Mouse (Mus musculus): ENCODE data around the gene Cdkal1.

The Cdkal1 gene

GRCm38 (mm10) chr13:29855281-29856031 is at the start of gene Cdkal1:
Gene Cdkal1, minus strand, starts transcription at chr13:29855674.
- peak; percentile 87 for DNase-seq (ENCODE audit: low read depth, low spot score)

DNA sequence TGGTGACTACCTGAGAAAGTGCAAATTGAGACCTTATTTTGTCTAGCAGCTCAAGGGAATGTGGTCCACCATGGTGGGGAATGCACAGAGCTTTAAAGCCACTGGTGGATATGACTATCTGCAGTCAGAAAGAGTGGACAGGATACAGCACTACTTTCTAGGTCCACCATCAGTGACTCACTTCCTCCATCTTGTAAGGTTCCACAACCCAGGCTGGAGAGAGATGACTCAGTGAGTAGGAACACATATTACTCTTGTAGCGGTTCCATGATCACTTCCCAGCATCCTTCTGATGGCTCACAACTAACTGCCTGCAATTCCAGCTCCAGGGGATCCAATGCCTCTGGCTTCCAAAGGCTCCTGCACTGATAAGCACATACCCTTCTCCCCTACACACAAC is 47.9 kb upstream of the Cdkal1 start:
- DNase-seq (ENCODE audit: low read depth, low spot score) = peak; percentile 73

- DNase-seq (ENCODE audit: low read depth, low spot score) = no peak
These were observed 47.2 kb upstream of the Cdkal1 start for GRCm38 (mm10) chr13:29902676-29903075.

- peak; percentile 64 for DNase-seq (ENCODE audit: low read depth, low spot score)
These were observed 46.2 kb upstream of the Cdkal1 start for GRCm38 (mm10) chr13:29901641-29902040.

GRCm38 (mm10) chr13:29866780-29867179 is 11.3 kb upstream of the Cdkal1 start:
- DNase-seq (ENCODE audit: low read depth, low spot score) = no peak

- no peak for DNase-seq (ENCODE audit: low read depth, low spot score)
These were observed 8.9 kb upstream of the Cdkal1 start for GRCm38 (mm10) chr13:29864331-29864730.

GRCm38 (mm10) chr13:29860087-29860486 is 4.6 kb upstream of the Cdkal1 start:
- no peak for DNase-seq (ENCODE audit: low read depth, low spot score)

DNA sequence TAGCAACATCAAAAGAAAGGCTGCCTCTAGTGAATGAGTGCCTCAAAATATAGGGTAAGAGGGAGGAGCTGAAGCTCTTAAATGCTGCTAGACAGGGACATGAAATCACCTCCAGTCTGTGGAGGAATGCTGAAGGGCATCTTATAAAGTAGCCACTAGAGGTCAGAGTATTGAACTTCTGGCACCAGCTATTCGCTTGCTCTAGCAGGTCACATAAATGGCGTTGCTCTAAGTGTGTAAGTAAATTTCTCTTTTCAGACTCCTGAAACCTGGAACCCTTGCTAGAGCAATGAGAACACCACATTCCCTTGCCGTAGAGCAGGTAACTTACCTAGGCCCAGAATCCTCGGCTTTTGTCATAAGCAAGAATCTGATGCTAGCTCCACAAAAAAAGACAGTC is 2.0 kb upstream of the Cdkal1 start:
- DNase-seq (ENCODE audit: low read depth, low spot score) = peak; percentile 85

DNA sequence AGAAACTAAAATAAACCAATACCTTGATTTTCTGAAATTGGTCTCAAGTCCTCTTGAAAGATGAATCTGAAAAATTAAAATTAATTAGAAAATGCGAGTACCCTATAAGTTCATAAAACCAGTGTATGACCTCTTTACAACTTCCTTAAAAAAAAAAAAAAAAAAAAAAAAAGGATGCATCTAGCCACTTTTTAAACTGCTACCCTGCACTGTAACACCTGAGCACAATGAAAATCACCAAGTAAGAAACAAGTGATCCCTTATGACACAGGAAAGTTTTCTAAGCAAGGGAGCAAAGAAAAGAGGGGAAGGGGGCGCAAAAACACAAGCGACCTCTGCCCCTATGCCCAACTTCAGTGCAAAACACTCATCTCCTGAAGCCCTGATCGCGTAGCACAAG is 598 bp downstream of the Cdkal1 start:
- no peak for DNase-seq (ENCODE audit: low read depth, low spot score)

DNA sequence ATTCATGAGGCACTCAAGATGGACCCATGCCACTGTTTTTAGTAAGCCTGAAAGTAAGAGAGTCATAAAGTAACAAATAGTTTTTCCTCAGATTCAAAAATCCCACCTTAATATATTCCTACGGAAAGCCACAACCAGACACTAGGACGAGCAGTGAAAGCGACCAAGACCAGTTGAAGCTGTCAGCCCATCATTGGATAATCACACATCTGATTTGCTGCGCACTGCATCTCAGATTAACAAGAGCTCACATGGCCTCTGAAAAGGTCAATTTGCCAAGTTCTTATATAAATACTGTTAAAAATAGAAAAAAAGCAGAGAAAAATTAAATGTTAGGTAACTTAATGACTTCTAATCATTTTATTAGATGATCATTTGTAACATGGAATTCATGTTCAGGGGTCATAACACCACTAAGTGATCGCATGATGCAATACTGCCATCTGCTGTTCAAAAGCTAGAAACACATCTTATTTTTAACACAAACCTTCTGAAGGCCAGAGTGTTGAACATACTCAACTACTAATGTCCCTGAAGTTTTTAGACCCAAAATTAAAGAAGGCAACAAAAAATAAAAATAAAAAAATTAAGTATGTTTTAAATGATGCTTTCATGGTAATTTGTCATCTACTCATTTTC is 16.9 kb downstream of the Cdkal1 start:
- peak; percentile 71 for DNase-seq (ENCODE audit: low read depth, low spot score)

GRCm38 (mm10) chr13:29835170-29835569 is 20.3 kb downstream of the Cdkal1 start:
- DNase-seq (ENCODE audit: low read depth, low spot score) = peak; percentile 69

- no peak for DNase-seq (ENCODE audit: low read depth, low spot score)
These were observed 21.7 kb downstream of the Cdkal1 start for GRCm38 (mm10) chr13:29833751-29834150.

DNA sequence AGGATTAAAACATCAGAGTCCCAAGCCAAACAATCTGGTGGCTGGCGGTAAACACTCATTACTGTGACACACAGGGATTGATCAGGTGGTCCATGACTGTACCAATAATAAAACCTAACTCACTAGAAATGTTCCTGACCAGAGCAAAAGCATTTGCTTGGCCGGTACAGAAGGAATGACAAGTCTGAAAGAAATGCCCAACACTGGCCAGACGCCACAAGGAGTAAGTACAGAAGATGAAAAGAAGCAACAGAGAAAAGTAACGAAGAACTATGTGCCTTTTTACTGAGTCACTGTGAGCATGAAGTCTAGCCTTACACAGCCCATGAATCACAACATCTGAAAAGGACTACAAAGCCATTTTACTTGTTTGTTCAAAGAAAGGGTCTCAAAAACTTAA is 24.3 kb downstream of the Cdkal1 start:
- peak; percentile 93 for DNase-seq (ENCODE audit: low read depth, low spot score)

DNA sequence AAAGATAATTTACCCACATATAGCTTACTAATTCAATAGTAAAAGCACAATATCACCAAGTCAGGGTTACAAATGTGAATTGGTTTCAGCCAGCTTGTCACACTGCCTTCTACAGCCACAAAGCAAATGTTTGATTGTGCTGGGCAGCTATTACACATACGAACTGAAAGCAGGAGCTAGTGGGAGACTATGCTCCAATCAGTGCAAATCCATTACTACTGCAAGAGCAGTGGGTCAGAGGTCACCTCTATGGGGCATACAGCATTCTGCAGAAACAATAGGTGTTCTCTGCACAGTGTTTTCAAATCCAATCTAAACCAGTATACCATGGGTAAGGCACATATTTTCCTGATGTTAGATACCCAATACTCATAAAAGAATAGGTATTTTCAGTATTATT is 27.4 kb downstream of the Cdkal1 start:
- no peak for DNase-seq (ENCODE audit: low read depth, low spot score)

DNA sequence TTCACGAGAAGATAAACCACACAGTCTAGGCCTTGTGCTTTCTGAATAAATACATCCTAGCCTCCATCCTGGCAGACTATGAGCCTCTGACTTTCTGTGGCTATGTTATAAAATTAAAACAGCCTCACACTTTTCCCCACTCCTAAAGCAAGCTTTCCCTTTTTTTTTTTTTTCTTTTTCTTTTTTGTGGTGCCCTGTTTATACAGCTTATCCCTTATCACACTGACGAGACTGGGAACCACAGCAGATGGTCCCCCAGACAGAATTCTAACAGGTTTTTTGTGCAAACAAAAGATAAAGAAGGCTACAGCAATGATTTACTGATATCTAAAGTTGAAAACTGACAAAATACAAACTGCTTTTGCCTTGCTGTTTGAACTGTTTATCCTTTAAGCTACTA is 29.0 kb downstream of the Cdkal1 start:
- DNase-seq (ENCODE audit: low read depth, low spot score) = no peak

- DNase-seq (ENCODE audit: low read depth, low spot score) = no peak
These were observed 29.4 kb downstream of the Cdkal1 start for GRCm38 (mm10) chr13:29826041-29826440.

DNA sequence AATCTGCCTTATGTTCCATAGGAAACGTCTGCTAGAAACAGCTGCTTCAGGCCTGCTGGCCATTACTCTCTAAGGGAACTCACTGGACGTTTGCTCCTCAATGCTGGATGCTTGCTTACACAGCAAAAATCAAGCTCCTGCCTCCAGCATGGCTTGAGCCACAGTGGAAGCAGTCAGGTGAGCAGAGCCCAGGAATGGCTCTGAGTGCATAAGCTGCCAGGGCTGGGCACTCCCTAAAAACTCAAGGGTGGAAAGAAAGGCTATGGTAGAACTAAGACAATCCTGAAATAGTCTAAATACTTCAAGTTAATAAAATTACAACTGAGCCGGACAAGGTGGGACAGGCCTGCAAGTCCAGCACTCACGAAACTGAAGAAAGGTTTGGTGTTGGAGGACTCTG is 30.7 kb downstream of the Cdkal1 start:
- no peak for DNase-seq (ENCODE audit: low read depth, low spot score)

DNA sequence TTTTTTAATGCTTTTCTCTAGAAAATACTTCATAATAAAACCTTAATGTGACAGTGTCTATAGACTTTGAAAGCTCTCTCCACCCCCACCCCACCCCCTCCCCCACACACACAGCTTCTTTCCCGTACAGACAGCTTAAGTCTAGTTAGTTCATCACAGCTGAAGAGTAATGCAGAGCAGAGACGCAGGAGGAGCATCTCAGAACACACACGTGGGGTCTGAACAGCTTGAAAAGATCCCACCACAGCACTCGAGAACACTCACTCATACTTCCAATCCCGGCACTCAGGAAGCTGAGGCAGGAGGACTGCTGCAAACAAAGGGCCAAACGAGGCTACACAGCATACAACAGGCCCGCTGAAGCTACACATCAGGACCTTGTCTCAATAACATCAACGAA is 31.1 kb downstream of the Cdkal1 start:
- no peak for DNase-seq (ENCODE audit: low read depth, low spot score)

DNA sequence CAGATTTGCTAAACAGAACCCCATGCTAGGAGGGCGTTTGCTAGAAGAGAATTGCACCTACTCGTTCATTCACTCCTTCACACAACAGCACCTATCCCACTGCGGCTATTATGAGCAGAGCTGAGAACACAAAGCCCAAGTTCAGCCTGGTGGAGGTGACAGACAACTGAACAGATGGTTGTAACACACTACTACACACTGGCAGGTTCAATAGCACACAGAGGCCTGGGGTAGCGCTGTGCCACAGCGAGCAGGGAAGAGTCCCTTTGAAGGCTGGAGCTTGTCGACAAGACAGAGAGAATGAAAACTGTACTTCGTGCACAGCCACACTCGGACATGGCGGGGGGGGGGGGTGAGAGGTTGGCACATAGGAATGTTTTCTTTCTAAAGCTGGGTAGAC is 31.6 kb downstream of the Cdkal1 start:
- DNase-seq (ENCODE audit: low read depth, low spot score) = no peak

- DNase-seq (ENCODE audit: low read depth, low spot score) = no peak
These were observed 32.0 kb downstream of the Cdkal1 start for GRCm38 (mm10) chr13:29823487-29823886.

GRCm38 (mm10) chr13:29819910-29820583 is 35.4 kb downstream of the Cdkal1 start:
- no peak for DNase-seq (ENCODE audit: low read depth, low spot score)

DNA sequence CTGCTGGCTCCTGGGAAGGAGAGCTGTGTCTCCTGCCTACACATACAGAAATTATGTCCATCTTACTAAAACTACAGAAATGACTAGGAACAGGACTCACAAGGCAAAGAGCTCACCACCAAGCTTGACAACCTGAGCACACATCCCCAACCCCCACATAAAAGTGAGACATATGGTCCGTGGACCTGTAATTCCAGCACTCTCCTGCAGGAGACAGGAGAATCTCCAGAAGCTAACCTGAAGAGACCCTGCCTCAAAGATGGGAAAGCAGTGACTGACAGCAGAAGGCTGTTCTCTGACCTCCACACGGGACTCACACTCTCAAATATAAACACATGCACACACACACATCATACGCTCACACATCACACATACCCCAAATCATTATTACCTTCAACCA is 36.3 kb downstream of the Cdkal1 start:
- DNase-seq (ENCODE audit: low read depth, low spot score) = no peak

- DNase-seq (ENCODE audit: low read depth, low spot score) = no peak
These were observed 37.2 kb downstream of the Cdkal1 start for GRCm38 (mm10) chr13:29818314-29818713.
